Comparison of ENCODE assay signal across 1 mouse cellular context in the genomic region with DNA sequence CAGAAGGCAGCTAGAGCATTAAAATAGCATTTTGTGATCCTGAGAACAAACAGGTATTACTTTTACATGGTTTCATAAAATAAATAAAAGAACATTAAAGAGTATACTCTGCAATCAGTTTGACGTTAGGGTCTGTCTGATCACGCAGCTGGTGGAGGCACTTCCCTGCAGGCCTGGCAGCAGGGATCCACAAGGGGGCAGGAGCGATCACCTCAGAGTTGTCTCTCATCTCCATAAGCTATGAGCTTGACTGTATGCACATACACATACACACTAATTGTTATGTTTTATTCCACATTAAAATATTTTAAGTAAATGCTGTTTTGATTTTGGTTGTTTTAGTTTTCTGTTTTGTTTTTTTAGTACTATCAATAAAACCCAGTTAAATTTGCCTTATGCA.
TF ChIP-seq lines count a peak whose summit lies in the region.

No protein-coding gene starts in this region.

TF ChIP-seq in CH12.LX, 34 proteins besides CTCF, POLR2A, EP300 and RAD21 (continued from another document):
- TF ChIP-seq USF1 (IDR thresholded peaks at IDR 0.05; ENCODE audit: low read depth, low read length) = no peak
- TF ChIP-seq SIN3A (IDR thresholded peaks at IDR 0.05; ENCODE audit: low read length) = peak; percentile 57
- no peak for TF ChIP-seq MAX (IDR thresholded peaks at IDR 0.05; ENCODE audit: low read length)
- no peak for TF ChIP-seq UBTF (IDR thresholded peaks at IDR 0.05; ENCODE audit: low read depth, low read length)
